Mouse (Mus musculus): ENCODE measurements around the gene Fam136a. TPM values are rescaled to one million over a fixed set of nuclear protein-coding genes. Genes with fewer than 3 reads are reported as not detected.
A peak's percentile ranks its signal among the peaks of the same experiment; 100 is the strongest.
"Not testable (repeated sequence)": the region's sequence is repeated elsewhere in the genome, so short reads cannot be mapped to it uniquely, and the experiment has no call there.

The Fam136a gene
- polyA plus RNA-seq, 1 experiment from 2014 or later = 120 TPM

DNA sequence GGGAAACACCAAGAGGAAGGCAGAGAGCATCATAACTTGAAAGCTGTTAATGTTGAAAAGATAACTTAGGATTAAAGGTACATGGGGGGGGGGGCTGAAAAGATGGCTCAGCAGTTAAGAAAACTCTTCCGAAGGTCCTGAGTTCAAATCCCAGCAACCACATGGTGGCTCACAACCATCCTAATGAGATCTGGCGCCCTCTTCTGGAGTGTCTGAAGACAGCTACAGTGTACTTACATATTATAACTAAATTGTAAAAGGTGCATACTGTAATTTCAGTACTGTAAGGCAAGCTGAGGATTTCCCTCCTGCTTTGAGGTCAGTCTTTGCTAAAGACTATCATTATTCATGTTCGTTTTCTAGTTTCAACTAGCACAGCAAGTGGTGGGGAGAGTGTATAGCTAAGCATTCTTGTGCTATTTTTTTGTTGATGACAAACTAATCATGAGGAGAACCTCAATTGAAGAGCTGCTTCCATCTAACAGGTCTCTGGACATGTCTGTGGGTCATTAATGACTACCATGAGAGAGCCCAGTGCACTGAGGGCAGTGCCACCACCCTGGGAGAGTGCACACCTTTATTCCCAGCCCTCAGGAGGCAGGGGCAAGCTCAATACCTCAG is 4.8 kb downstream of the Fam136a start:
- H3K36me3 ChIP-seq = peaks cover 12% of the 10 kb centered on the region; the same call in 1 of the 2 replicates
- H3K4me2 ChIP-seq (replicated peaks) = peak overlapping the region; percentile 73
- ATAC-seq (ENCODE audit: low FRiP score, low read depth) = no peak
- peak overlapping the region; percentile 92 for H3K27ac ChIP-seq (replicated peaks)
- 65% methylated on average over 3 of the region's 3 CpGs for WGBS
- peak overlapping the region; percentile 66 for H3K9ac ChIP-seq (replicated peaks)
- H3K27me3 ChIP-seq = no peaks in the 10 kb centered on the region
- peaks cover 33% of the 10 kb centered on the region for H3K4me1 ChIP-seq
- peak overlapping the region; percentile 69 for H3K4me3 ChIP-seq
- no peaks in the 10 kb centered on the region for H3K9me3 ChIP-seq

DNA sequence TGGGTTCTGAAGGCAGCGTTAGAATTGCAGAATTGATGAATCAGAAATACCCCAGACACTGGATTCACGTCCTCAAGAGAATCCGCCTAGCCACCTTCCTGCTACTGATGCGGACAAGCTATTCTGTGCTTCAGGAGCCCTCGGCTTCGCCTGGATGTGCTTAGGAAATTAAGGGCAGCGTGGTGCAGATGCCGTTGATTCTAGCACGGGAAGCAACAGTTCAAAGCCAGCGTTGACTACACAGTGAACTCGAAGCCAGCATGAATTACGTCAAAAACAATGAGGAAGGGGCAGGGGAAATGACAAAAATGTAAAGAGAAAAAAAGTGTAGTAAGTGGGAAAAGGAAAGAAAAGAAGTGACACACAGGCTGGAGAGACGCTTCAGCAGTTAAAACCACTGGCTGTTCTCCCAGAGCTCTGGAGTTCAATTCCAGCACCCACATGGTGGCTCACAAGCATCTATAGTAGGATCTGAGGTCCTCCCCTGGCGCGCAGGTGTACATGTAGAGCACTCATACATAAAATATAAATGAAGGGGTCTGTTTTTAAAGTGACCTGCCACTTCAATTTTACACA is 5.4 kb downstream of the Fam136a start, which contains the start of gene Snrpg:
Snrpg (plus strand) TSS at position 541 of the 576 bp plus-strand sequence.
- Histone ChIP-seq H3K36me3 (peaks cover 15% of the 10 kb centered on the region; the same call in 1 of the 2 replicates), H3K9me3 (no peaks in the 10 kb centered on the region), H3K4me2 (replicated peaks) (peak within 1 kb of the TSS; percentile 73), H3K27me3 (no peaks in the 10 kb centered on the region), H3K9ac (replicated peaks) (peak within 1 kb of the TSS; percentile 74), H3K4me3 (peak within 1 kb of the TSS; percentile 69), H3K4me1 (peaks cover 33% of the 10 kb centered on the region), H3K27ac (replicated peaks) (peak within 1 kb of the TSS; percentile 92)
- no peak for ATAC-seq (ENCODE audit: low FRiP score, low read depth)
- WGBS = 16% methylated on average over 15 of the region's 15 CpGs

DNA sequence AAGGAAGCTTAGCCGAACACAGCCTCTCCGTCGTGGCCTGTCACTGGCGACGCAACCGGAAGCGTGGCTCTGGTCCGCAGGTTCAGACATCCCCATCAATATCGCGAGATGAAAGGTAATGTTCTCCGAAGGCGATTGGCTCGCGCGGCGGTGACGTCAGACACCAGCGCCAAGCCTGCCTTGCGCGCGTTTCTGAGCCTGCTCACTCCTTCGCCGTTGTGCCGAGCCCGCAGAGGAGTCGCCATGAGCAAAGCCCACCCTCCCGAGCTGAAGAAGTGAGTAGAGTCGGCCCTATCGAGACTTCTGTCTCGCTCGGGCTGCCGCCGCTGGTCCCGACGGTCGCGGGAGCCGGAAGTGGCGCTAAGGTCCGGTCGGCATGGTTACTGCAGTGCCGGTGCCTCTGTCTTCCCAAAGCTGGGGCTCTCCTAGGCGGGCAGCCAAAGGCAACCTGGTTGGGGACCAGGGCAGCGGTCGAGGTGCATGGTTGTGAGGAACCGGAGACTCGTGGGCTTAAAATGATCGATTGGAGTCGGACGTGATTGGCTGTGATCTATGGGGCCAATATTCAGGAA is 6.0 kb downstream of the Fam136a start:
- Histone ChIP-seq H3K36me3 (peaks cover 20% of the 10 kb centered on the region), H3K27me3 (no peaks in the 10 kb centered on the region), H3K4me3 (peak overlapping the region; percentile 69), H3K9me3 (no peaks in the 10 kb centered on the region), H3K27ac (replicated peaks) (peak overlapping the region; percentile 92), H3K9ac (replicated peaks) (peak overlapping the region; percentile 74), H3K4me2 (replicated peaks) (peak overlapping the region; percentile 73), H3K4me1 (peaks cover 28% of the 10 kb centered on the region)
- under 1% methylated on average over 50 of the region's 50 CpGs for WGBS
- ATAC-seq (ENCODE audit: low FRiP score, low read depth) = peak; percentile 96

DNA sequence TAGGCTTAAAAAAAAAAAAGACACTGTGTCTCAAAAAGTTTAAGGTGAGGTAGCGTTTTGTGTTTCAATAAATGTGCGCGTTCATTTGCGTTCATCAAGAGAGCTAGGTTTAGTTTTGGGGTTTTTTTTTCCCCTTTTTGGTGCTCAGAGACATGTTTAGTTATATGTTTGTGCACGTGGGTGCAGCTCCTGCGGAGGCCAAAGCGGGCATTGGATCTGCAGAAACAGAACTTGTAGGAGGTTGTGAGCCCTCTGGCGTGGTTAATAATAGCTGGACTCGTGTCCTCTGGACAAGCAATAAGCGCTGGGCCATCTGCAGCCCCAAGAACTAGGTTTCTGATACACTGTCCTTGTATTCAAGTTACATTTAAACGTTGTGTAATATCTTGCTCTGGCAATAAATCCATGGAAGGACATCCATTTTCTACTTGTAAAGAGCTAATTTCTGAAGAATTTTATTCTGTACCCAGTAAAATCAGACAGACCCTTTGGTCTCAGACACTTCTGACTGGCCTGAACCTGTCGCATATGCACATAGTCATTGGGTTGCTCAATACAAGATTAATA is 6.6 kb downstream of the Fam136a start:
- no peaks in the 10 kb centered on the region for H3K27me3 ChIP-seq
- 3% methylated on average over 12 of the region's 12 CpGs for WGBS
- no peak for ATAC-seq (ENCODE audit: low FRiP score, low read depth)
- peak overlapping the region; percentile 69 for H3K4me3 ChIP-seq
- peak overlapping the region; percentile 75 for H3K27ac ChIP-seq (replicated peaks)
- H3K4me2 ChIP-seq (replicated peaks) = peak overlapping the region; percentile 73
- no peaks in the 10 kb centered on the region for H3K9me3 ChIP-seq
- peaks cover 25% of the 10 kb centered on the region for H3K4me1 ChIP-seq
- H3K9ac ChIP-seq (replicated peaks) = peak overlapping the region; percentile 74
- H3K36me3 ChIP-seq = peaks cover 26% of the 10 kb centered on the region

DNA sequence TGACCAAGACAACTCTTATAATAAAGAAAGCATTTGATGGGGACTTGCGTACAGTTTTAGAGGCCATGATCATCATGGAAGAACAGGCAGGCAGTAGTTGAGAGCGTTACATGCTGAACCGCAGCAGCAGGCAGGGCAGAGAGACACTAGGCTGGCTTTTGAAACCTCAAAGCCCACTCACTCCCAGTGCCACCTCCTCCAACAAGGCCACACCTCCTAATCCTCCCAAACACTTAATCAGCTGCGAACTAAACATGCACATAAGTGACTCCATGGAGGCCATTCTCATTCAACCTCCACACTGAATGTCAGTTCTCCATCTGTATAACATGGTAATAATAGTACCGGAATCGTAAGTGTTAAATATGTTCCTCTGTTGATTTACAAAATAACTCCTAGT is 8.1 kb downstream of the Fam136a start:
- Histone ChIP-seq H3K4me2 (replicated peaks) (no peak overlapping the region), H3K4me3 (no peak overlapping the region), H3K27me3 (no peaks in the 10 kb centered on the region), H3K36me3 (peaks cover 35% of the 10 kb centered on the region), H3K9ac (replicated peaks) (no peak overlapping the region), H3K4me1 (peaks cover 25% of the 10 kb centered on the region), H3K27ac (replicated peaks) (no peak overlapping the region), H3K9me3 (no peaks in the 10 kb centered on the region)
- WGBS = 91% methylated on average over 6 of the region's 6 CpGs
- ATAC-seq (ENCODE audit: low FRiP score, low read depth) = no peak

DNA sequence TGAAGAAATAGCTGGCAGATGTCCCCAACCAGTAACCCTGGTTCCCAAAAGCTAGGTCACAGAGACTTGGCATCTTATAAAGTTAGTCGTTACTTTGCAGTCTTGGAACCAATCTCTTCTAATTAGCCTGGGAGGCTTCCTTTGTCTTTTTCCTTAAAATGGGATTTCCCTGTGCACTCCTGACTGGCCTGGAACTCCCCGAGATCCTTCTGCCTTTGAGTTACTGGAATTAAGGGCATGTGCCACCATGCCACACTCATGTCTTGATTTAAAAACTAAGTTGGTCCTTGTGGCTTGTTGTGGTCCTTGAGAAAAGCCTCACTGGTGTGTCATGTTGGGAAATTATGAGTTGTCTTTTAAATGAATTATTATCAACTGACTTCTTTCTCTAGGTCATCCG is 12.9 kb downstream of the Fam136a start:
- no peak for ATAC-seq (ENCODE audit: low FRiP score, low read depth)
- 90% methylated on average over 3 of the region's 3 CpGs for WGBS
- H3K4me3 ChIP-seq = no peak overlapping the region
- H3K36me3 ChIP-seq = peaks cover 48% of the 10 kb centered on the region
- no peak overlapping the region for H3K4me2 ChIP-seq (replicated peaks)
- no peaks in the 10 kb centered on the region for H3K27me3 ChIP-seq
- H3K27ac ChIP-seq (replicated peaks) = no peak overlapping the region
- H3K4me1 ChIP-seq = 0 out of 2 replicates have a peak, but pooled peaks cover 3% of the 10 kb centered on the region
- no peak overlapping the region for H3K9ac ChIP-seq (replicated peaks)
- no peaks in the 10 kb centered on the region for H3K9me3 ChIP-seq

DNA sequence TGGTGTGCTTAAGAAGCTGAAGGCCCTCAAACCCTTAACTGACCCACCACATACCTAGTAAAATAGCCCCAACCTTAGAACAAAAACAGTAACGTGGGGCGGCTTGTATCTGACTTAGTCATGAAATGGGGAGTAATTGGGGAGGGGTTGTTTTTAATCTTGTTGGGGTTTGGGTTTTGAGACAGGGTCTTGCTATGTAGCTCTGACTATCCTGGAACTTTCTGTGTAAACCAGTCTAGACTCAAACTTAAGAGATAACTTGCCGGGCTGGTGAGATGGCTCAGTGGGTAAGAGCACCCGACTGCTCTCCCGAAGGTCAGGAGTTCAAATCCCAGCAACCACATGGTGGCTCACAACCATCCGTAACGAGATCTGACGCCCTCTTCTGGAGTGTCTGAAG is 14.7 kb downstream of the Fam136a start:
- H3K4me3 ChIP-seq; ATAC-seq (ENCODE audit: low FRiP score, low read depth); H3K4me2 ChIP-seq (replicated peaks); H3K9me3 ChIP-seq; H3K9ac ChIP-seq (replicated peaks); H3K4me1 ChIP-seq; H3K27me3 ChIP-seq; H3K27ac ChIP-seq (replicated peaks): not testable (repeated sequence)
- peaks cover 47% of the 10 kb centered on the region for H3K36me3 ChIP-seq
- 74% methylated on average over 8 of the region's 8 CpGs for WGBS

DNA sequence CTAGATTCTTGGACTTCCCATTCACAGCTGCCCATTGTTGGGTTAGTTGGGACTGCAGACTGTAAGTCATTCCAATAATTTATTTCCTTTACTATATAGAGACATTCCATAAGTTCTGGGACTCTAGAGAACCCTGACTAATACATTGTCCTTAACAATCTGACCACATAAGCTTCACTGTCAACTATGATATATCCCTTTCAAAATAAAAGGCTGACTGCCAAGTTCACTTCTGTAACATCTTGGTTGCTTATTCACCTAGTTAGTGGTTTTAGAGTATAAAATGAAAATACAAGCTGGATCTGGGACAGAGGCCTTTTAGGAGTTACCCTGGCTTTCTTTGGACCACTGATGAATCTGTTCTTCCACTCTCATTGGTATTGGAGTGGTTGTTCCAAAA is 17.1 kb downstream of the Fam136a start:
- H3K4me3 ChIP-seq = no peak overlapping the region
- no peaks in the 10 kb centered on the region for H3K9me3 ChIP-seq
- peaks cover 47% of the 10 kb centered on the region for H3K36me3 ChIP-seq
- no peaks in the 10 kb centered on the region for H3K4me1 ChIP-seq
- no peak overlapping the region for H3K9ac ChIP-seq (replicated peaks)
- H3K27ac ChIP-seq (replicated peaks) = no peak overlapping the region
- no peaks in the 10 kb centered on the region for H3K27me3 ChIP-seq
- ATAC-seq (ENCODE audit: low FRiP score, low read depth) = no peak
- no peak overlapping the region for H3K4me2 ChIP-seq (replicated peaks)

DNA sequence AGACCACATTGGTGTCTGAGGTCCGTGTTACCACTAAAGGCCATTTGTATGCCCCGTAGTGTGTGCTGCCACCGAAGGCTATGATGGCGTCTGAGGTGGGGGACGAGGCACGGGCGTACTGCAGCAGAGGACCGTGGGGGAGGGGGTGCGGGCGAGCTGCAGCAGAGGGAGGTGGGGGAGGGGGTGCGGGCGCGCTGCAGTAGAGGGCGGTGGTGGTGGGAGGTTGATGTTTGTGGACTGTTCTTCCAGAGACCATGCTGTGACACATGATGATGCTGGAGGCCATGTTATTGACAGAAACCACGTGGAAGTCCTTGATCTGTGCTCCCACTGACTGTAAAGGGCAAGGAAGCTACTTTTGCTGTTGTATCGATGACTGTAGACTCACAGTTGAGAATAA is 17.9 kb downstream of the Fam136a start:
- H3K9me3 ChIP-seq = no peaks in the 10 kb centered on the region
- no peak for ATAC-seq (ENCODE audit: low FRiP score, low read depth)
- H3K36me3 ChIP-seq = peaks cover 47% of the 10 kb centered on the region
- 54% methylated on average over 16 of the region's 16 CpGs for WGBS
- no peak overlapping the region for H3K27ac ChIP-seq (replicated peaks)
- H3K27me3 ChIP-seq = no peaks in the 10 kb centered on the region
- H3K9ac ChIP-seq (replicated peaks) = no peak overlapping the region
- no peak overlapping the region for H3K4me2 ChIP-seq (replicated peaks)
- no peak overlapping the region for H3K4me3 ChIP-seq
- H3K4me1 ChIP-seq = no peaks in the 10 kb centered on the region

DNA sequence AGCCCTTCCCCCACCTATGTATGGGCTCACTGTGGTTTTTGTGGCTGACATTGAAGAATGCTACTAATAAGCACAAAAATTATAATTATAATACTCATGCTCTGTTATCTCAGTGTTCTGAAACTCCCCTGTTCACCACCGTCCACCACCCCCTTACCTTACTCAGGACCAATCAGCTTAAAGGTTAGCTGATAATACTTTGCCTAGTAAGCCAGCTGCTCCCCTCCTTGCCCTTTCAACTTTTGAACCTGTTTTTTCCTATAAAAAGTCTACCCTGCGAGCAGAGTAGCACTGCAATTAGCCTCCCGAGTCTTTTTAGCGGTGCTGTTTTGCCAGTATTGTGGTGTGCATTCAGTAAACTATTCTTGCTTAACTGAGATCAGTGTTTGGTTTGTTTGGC is 19.2 kb downstream of the Fam136a start:
- H3K36me3 ChIP-seq = peaks cover 47% of the 10 kb centered on the region
- no peak overlapping the region for H3K4me3 ChIP-seq
- no peaks in the 10 kb centered on the region for H3K9me3 ChIP-seq
- no peak overlapping the region for H3K4me2 ChIP-seq (replicated peaks)
- no peaks in the 10 kb centered on the region for H3K4me1 ChIP-seq
- H3K27me3 ChIP-seq = no peaks in the 10 kb centered on the region
- ATAC-seq (ENCODE audit: low FRiP score, low read depth) = no peak
- no peak overlapping the region for H3K27ac ChIP-seq (replicated peaks)
- 81% methylated on average over 4 of the region's 4 CpGs for WGBS
- H3K9ac ChIP-seq (replicated peaks) = no peak overlapping the region

DNA sequence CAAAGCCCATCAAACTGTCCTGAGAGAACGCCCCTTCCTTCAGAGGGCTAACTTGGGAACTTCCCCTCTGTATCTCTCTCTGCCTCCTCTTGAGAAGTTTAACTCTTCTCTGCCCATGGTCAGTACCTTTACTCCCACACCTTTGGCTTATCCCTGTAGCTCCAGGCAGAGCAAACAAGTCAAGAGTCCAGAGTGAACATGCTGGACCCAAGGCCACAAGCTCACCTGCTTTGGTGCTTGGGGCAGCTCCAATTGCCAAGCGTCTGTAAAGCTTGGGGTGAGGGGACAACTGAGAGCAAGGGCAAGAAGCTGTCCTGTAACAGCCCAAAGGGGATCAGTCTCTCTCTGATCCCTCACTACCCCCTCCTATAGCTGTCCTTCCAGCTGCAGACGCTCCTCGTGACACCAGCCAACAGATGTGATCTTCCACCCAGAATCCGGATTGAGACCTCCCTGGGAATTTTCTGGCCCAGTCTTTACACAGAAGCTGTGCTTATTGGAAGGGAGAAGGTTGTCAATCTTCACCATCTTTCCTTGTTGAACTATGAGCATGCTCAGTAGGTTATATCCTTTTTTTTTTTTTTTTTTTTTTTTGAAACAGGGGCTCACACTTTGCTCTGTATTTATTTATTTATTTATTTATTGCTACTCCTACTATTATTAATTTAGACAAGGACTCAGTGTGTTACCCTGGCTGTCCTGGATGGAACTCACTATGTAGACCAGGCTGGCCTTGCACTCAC is 20.1 kb downstream of the Fam136a start:
- H3K36me3 ChIP-seq = peaks cover 50% of the 10 kb centered on the region
- H3K9ac ChIP-seq (replicated peaks) = no peak overlapping the region
- no peak overlapping the region for H3K4me3 ChIP-seq
- 86% methylated on average over 5 of the region's 5 CpGs for WGBS
- H3K27ac ChIP-seq (replicated peaks) = no peak overlapping the region
- no peaks in the 10 kb centered on the region for H3K9me3 ChIP-seq
- H3K27me3 ChIP-seq = no peaks in the 10 kb centered on the region
- no peak for ATAC-seq (ENCODE audit: low FRiP score, low read depth)
- no peaks in the 10 kb centered on the region for H3K4me1 ChIP-seq
- no peak overlapping the region for H3K4me2 ChIP-seq (replicated peaks)

DNA sequence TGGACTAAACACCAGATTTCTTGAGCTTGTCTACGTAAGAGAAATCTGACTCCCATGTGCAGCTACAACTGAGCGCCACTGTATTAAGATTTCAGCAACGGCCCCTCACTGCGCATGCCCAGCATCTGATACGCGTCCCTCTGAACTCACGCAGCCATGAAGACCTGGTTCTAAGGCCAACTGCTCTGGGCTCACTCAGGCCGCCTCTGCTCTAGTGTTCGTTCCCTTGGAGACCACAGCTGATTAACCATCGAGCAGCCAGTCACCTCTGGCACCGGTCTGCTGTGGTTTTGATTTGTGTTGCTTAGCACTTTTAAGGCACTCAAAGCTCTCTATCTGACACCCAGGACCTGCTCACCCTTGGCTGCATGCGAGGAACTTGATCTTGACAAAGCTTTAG is 21.9 kb downstream of the Fam136a start:
- 86% methylated on average over 12 of the region's 12 CpGs for WGBS
- no peaks in the 10 kb centered on the region for H3K27me3 ChIP-seq
- no peak for ATAC-seq (ENCODE audit: low FRiP score, low read depth)
- H3K36me3 ChIP-seq = peaks cover 68% of the 10 kb centered on the region
- no peaks in the 10 kb centered on the region for H3K9me3 ChIP-seq
- no peak overlapping the region for H3K9ac ChIP-seq (replicated peaks)
- H3K27ac ChIP-seq (replicated peaks) = no peak overlapping the region
- H3K4me2 ChIP-seq (replicated peaks) = no peak overlapping the region
- no peaks in the 10 kb centered on the region for H3K4me1 ChIP-seq
- no peak overlapping the region for H3K4me3 ChIP-seq

All from midbrain, embryonic 12.5 days (tissue).